Mouse (Mus musculus) skeletal muscle tissue, adult 2 months (tissue): ENCODE data around the gene Nrg3.

Experiments used
- DNase-seq: peaks from one replicate; pipeline ENCODE4 v3.0.0-alpha.2; 2012; ENCODE audit warnings: low read depth, low spot score

The Nrg3 gene

DNA sequence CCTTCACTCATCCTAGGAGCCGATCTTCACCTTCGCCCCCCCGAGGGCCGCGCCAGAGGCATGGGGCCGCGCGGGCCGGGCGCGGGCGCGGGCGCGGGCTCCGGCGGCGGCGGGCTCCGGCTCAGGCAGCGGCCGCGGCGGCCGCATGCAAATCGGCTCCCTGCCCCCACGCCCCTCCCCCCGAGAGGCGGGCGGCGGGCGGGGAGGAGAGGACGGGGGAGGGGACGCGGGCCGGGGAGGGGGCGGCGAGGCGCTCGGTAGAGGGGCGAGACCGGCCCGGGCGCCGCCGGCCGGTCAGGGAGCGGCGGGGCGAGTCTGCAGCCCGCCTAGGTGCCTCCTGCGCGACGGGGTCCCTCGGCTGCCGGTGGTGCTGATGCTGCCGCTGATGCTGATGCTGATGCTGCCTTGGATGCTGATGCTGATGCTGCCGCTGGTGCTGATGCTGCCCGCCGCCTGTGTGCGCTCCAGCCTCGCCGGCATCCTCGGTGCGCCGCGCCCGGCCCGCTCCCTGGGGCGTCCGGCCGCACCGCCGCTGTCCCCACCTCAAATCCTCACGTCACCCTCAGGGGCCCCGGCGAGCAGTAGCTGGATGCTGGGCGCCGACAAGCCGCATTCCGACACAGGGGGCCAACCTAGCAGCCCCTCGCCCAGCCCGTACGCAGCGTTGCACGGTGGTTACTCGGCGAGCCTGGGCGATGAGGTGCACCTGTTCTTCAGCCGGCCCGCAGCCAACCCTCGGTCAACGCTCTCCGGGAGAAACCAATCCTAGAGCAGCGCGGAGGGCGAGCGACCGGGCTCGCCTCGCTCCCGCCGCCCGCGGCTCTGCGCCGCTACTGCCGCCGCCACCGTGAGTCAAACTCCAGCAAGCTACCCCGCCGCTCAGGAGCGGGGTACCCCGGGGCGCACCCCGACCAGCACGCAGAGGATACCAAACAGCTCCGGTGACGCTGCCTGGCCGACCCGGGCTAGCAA is at the start of gene Nrg3:
Gene Nrg3 (minus strand): TSS at position 299 of the 972 bp plus-strand sequence.
- no peak for DNase-seq

DNA sequence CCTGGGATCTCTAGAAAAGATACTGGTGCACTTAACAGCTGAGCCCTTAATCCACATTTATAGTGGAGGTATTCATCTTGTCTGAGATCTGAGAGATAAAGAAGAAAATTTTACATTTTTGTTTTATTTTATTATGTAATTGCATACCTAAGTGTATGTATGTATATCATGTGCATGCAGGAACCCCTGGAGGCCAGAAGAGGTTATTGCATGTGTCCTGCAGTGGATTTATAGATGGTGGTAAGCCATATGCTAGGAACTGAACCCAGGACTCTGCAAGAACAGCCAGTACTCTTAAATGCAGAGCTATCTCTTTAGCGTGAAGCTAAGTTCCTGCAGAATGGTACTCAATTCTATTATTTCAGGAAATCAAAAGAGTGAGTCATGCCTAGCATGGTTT is 36.1 kb upstream of the Nrg3 start:
- DNase-seq: no peak

DNA sequence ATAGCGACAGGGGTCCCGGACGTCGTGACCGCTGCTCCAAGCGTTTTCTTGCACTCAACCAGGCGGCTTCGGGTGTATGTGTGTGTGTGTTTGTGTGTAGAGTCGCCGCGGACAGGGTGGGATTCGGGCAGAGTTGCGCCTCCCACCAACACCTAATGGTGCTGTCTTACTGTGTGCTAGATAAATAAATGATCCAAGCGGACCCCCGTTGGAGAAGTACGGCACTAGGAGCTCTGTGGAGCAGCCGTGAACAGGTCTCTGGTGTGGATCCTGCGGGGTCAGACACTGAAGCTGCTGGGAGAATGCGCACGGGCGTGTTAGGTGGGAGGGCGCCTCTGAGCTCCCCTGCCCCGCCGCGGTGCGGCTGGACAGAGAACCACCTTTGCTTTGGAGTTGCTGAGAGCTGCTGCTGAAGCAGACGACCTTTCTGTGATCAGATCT is 903 bp upstream of the Nrg3 start:
- no peak for DNase-seq

DNA sequence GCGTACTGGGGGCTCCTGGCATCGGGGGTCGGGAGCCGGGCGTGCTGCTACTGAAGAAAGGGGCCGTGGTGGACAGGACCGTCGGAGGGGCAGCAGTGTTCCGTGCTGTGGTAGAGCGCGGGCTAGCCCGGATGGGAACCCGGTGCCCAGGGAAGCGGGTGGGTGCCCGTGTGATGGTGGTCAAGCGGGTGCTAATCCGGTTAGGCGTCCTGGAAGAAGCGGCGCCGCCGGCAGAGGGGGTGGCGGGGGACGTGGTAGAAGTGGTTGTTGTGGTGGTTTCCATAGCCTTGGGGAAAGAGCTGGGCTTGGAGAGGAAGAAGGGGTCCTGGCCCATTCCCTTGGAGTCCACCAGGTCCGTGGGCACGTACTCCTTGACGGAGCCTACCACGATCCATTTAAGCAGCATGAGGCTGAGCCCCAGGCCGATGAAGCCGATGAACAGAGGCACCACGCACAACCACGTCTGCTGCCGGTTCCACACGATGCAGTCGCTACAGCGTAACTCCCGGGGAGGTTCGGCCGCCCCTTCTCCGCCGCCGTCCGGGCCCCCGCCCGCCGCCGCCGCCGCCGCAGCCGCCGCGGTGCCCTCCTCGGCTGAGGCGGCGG is 639 bp downstream of the Nrg3 start:
- no peak for DNase-seq

DNA sequence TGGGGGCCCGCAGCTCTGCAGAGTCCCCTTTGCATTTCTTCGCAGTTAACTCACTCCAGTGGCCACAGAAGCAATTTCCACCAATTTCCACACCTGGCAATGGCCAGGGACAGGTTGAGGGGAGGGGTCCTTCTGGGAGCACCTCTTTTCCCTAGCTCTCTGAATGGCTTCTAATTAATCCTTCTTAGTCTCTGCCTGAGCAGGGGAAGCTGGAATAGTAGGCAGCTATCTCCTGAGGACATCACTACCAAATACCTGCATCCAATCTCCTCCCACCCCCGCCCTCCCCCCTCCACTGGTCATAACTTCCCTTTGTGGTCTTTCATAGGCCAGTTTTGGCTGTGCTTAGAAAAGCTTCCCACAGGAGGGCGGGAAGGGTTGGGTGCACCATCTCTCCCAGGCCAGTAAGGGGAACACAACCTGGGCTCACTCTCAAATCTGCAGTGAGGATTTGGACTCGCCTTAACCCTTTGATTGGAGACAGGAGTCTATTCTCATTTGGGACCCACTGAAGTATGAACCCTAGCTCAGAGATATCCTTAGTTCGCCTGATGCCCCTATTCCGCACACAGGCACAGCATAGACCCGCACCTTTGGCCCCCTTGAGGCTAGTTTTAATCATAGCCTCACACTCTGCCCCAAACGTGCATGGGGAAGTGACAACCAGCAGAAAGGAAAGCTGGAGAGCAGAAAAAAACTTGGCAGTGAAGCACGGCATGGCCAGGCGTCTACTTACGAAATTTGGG is 1.5 kb downstream of the Nrg3 start:
- DNase-seq: no peak

DNA sequence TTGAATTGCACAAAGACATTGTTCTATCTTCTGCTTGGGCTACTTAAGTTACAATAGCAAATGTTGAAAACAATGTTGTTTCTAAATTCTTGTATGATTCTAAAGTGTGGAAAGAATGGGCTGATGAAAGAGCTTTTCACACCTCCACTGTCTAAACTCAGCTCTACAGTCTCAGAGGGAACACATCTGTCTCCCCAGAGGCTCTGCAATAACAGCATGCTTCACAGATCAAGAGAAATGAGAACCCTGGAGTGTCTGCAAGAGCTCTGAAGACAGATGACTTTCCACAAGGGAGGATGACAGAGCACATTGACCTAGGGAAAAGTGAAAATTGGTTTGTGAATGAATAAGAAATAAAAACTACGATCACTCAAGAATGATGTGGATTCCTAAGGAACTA is 27.4 kb downstream of the Nrg3 start:
- no peak for DNase-seq

DNA sequence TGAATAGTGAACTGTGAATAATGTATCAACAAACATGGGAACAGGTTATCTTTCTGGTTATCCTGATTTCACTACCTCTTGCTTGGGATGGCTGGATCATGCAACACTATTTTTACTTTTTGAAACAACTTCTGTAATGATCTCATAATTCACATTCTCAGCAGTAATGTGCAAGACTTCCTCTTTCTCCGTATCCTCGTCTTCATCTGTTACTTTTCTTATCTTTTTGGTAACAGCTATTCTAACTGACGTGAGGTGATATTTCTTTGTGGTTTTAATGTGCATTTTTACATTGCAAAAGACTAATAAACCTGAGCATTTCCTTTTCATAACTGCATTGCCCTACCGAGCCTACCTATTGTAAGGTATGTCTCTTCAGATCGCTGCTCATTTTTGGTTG is 44.4 kb downstream of the Nrg3 start:
- DNase-seq: no peak

DNA sequence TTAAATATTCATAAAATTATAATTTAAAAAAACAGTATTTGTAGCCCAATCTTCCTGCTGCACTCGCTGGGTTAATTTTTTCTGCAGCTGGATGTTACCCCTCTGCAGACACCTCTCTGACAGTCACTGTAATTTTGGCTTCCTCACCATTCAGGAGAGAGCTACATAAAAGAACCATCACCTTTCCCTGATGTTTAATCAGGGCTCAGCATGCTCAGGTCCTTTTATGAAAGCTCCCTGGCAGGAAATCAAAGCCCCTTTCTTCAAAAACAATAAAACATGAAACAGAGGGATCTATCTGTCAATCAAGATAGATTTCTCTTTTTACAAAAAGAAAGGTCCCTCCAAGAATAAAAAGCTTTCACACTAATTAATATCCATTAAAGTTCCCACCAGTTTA is 51.0 kb downstream of the Nrg3 start:
- no peak for DNase-seq

DNA sequence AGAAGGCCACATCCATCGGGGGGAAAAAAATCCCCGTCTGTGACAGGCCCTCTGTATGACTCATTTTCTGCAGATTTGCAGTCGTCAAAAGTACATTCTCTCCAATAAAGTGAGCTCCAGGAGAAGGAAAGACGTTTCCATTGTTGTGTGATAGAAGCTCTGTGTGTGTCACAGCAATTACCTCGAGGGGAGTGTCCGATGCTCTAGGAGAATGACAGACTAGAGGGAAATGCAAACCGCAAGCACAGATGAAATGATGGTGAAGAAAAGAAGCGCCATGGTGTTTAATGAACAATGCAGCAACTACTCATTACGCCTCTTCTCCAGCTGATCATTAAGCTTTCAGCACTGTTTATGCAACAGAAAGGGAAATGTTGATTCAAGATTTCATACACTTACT is 59.6 kb downstream of the Nrg3 start:
- DNase-seq: no peak

DNA sequence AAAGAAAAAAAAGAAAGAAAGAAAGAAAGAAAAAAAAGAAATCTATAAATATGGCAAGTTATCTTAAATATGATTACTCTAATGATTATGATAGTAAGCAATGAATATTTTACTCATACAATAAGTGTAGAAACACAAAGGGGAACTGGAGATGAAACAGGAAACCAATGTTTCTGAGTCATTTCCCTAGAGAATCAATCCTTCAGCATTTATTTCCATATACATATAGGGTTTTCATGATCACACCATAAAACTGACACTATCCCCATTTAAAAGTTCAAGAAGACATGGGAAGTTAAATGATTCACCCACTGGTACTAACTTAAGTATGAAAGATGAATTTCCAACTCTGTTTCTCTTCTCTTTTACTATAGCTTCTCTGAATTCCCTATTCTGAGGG is 86.0 kb downstream of the Nrg3 start:
- DNase-seq: no peak

DNA sequence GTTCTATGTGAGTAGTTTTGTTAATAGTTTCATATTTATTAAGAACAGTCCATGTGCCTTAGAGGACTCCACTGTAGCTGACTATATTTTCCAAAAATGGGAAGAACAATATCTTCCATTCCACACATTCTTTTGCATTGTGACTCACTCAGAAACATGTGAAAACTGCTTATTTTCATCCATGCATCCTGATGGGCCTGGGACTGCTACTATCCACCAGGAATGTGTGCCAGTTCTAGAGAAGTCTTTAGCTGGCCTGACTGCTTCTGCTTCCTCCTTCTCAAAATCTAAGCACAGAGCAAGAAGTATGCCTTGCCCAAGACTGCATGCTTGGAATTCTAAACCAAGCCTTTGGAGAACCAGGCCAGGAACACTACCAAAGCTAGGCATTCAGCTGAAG is 91.6 kb downstream of the Nrg3 start:
- DNase-seq: no peak

DNA sequence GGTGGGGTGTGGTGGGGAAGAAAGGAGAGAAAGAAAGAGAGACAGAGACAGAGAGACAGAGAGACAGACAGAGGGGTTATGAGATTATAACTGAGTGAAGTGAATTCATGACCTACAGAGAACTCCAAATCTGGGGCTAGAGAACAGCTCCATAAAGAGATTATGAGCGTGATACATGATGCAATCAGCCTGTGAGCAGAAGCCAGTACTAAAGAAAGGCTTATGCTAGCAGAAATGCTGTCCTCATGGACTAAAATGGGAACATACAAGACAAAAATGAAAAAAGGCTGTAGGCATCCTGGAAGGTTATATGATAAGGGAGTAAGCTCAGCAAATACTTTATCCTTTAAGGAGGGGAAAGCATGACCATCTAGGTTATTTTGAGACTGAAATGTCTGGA is 99.7 kb downstream of the Nrg3 start:
- DNase-seq: no peak

DNA sequence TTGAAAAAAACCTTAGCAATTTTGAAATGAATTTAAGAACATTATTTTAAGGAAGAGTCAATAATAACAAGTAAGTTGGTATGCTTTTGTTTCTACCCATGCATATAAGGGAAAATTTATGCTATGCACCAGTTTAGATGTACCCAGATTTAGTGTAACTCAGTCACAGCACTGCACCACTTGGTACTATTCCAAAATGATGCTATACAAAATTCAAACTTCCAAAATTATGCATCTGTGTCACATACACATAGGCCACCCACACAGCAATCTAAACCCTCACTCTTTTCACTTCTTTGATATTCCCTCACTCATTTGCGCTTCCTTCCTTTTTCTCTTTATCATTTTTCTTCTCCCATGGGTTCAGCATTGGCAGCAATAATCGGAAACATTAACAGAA is 116.6 kb downstream of the Nrg3 start:
- DNase-seq: no peak

DNA sequence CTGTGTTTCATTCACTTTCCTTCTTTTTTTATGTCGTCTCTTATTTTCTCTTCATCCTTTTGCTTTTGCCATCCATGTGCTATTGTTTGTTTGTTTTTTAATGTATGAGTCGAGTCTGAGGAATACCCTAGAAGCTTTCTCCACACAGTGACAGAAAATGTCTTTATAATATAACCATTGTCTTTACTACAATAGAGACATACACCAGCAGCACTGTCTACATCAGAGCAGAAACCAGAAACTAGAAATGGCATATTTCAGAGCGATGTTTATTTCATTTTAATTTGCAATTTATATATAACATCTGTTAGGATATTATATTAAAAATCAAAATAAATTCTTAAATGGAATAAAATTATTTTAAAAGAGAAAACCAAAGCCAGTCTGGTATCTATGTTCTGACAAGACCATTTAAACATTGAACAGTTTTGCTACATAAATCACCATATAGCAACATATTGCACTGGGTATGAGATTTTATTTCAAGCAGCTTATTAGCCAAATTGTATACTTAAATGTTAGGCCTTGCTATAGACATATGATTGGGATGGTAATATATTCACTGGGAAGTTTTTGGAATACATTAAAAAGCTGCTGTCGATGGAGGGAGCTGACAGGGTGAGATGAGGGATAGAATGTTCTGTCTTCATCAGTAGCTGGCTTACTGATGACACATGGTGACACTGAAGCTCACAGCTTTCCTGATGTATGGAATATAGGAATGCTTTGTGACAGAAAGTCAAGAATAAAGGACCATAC is 120.7 kb downstream of the Nrg3 start:
- DNase-seq: no peak

DNA sequence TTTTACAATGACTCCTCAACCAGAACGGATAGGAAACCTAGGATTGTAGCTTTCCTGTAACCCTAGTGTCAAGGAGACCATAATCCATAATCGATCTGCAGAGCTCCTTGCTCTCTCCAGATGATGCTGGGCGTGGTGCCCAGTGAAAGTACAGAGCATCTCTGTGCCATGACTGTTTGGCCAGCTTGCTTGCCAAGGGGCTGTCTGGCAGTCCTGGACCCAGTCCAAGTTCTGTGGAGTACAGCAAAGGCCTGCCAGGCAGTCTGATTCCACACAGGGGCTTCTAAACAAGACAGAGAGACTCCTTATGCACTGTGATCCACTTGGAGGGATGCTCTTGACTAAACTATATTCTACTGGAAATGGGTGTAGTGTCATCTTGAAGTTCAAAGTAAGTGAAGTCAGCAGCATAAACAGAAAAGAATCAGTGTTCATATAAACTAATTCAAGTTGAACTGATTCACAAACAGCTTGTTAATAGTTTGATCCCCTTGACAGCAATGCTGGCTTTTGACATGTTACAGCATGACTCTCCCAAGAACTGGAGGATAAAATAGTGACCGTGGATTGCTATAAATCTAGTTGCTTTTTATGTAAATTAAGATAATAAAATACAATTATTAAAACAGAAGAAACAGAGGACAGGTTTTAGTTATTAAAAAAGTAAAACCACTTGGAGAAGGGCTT is 155.3 kb downstream of the Nrg3 start:
- no peak for DNase-seq

DNA sequence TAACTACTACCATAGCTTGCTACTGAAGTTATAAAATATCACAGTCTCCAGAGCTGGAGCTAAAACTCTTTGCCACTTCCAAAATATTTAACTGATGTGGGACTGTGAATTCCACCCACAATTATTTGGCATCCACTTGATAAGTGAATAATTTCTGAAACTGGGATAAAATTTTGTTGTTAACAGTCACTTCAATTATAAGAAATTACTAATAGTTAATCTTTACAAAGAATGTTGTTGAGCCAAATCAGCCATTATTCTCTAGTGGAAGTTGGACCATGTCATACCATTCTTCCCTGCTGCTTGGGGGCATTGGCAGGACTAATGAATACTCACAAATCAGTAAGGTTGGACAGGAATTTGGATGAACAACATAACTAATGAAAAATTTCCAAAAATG is 158.8 kb downstream of the Nrg3 start:
- no peak for DNase-seq

DNA sequence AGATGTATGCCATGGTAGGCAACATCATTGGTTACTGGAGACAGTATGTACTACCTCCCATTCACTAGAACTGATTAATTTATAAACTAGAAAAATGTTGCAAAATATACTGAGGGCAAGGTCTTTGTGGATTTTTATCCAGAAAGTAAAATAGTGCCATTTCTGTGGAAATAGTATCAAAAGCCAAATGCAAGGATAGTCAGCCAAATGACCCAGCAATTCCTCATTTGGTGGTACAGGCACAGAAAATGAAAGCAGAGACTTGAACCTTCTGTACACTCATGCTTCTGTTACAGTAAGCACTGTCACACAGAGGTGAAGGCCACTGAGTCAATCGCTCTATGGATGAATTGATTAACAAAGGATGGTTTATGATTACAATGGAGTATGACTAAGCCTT is 207.8 kb downstream of the Nrg3 start:
- no peak for DNase-seq

DNA sequence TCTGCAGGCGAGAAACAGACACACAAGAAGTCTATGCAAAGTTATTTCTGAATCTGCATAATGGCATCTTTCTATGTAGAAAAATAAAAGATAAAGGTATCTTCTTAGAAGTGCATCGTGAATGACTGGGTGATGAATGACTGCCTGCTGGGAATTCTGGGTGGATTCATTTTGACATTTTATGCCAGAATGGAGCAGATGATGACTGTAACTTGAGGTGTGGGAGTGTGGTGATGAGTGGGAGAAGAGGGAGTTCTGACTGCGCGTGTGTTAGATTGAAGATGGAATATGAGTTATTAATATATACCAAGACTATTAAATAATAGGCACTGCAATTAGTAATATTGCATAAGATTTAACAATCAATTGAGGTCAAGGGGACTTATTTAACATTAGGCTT is 208.5 kb downstream of the Nrg3 start:
- no peak for DNase-seq

DNA sequence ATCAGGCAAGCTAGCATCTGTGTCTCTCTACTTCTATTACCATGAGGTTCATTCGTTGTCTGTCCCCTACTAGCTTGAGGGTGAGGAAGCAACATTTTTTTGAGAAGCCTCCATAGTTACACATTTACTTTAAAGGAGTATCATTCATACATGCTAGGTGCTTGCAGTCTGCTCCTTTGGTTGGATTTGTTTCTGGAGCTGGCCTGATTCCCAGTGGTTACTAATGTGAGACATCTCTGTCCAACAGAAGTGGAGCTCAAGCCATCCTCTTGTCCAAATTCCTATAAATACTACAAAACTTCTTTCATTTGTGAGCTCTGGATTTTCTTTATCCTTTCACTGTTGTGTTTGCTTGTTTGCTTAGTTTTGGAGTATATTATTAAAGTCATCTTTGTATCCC is 211.9 kb downstream of the Nrg3 start:
- no peak for DNase-seq

DNA sequence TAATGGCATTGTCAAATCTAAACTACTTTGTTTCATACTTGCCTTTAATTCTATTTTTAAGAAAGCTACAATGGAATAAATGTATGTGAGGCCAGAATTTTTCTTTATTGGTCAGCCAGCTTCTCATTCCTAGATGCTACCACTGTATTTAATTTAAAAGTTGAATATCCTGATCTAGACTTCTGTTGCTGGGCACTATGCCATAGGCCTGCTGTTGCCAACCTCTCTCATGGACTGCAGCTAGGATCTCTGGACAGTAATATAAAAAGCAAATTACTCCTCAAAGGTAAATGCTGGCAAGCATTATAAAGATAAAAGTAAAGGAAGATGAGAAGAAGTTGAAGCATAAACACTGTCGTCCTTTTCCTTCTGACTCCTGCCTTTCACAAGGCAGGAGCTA is 217.5 kb downstream of the Nrg3 start:
- DNase-seq: no peak

DNA sequence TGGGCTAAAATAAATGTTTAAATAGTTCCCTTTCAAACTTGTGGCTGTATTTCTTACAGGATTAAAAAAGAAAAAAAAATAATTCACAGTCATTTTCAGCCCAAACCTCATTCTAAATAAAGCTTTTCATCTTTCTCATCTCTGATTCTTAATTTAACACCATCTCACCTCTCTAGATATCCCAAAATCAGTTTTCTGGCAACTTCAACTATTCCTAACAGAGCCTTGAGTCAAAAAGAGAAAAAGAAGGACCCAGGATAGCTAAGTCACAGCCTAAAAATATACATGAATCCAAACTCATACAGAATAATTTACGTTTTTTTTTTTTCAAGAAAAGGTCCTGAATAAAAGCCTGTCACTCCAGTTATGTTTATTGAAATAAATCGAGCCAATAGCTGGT is 232.6 kb downstream of the Nrg3 start:
- no peak for DNase-seq
